Mouse (Mus musculus) megakaryocyte, embryonic 14.5 days (primary cell): Measurements from ENCODE around the gene Mogs. TPM values are rescaled to one million over a fixed set of nuclear protein-coding genes. Genes with fewer than 3 reads are reported as not detected.
A peak's percentile ranks its signal among the peaks of the same experiment; 100 is the strongest.

ENCODE experiments used
- H3K27me3 ChIP-seq: replicated peaks from 2 replicates; pipeline ENCODE3; 2012; ENCODE audit warnings: inconsistent platforms
- H3K36me3 ChIP-seq: replicated peaks from 2 replicates; pipeline ENCODE3; 2012; ENCODE audit warnings: low read length, inconsistent platforms, mixed read lengths
- H3K4me1 ChIP-seq: 2 replicates; pipeline ENCODE4 v1.6.1; 2012; ENCODE audit warnings: inconsistent platforms
- H3K4me3 ChIP-seq: replicated peaks from 2 replicates; pipeline ENCODE3; 2012; ENCODE audit warnings: moderate library complexity, mild to moderate bottlenecking, inconsistent platforms
- H3K9me3 ChIP-seq: 2 replicates; pipeline ENCODE4 v1.6.1; 2012; ENCODE audit warnings: inconsistent platforms
- FLI1 ChIP-seq: IDR thresholded peaks from 2 replicates; pipeline ENCODE4 v1.6.1; 2012; ENCODE audit warnings: low read length, inconsistent platforms, mixed read lengths
- GATA1 ChIP-seq: IDR thresholded peaks from 3 replicates; pipeline ENCODE4 v1.6.1; 2012; ENCODE audit warnings: mixed read lengths, low read length, inconsistent platforms, borderline replicate concordance
- polyA plus RNA-seq: library from polyadenylated mRNA; stranded (reverse); fragments of >175 nt; gene quantifications from 2 replicates; pipeline ENCODE4 v1.2.3, GENCODE M21; 2012; ENCODE audit warnings: low replicate concordance; ENCODE audit not compliant: insufficient read depth

Gene Mogs
- polyA plus RNA-seq, result 76.1 and 165 TPM in 2 replicates

DNA sequence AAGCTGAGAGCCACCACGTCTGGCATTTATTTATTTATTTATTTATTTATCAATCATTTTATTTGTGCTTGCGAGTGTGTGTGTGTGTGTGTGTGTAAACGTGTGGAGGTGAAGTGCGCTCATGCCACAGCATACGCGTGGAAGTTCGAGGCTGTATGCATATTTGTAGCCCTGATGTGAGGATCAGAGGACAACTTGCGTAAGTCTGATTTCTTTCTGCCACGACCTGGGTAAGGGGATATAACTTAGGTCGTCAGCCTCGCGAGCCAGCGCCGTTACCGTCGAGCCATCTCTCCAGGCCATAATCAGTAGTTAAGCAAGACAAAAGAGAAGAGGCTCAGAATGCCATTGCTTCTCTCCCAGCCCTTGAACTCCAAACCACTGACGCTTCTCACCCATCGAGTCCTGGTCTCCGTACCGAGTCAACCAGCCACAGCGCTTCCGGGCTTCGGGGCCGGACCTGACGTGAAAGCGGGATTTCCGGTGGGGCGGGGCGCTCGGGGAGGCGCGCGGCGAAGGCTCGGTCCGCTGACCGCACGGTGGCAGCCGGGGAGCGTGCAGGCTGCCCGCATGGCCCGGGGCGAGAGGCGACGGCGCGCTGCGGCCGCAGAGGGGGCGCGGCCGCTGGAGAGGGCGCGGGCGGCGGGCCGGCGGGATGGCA, at the start of gene Mogs:
TSS of gene Mogs (plus strand) at position 486 of the 661 bp plus-strand sequence.
- TF ChIP-seq FLI1 (peak; percentile 72; the same call in 1 of the 2 replicates), GATA1 (no peak)
- Histone ChIP-seq H3K4me1 (peaks cover 86% of the 10 kb centered on the region), H3K36me3 (peaks cover 59% of the 10 kb centered on the region), H3K27me3 (no peaks in the 10 kb centered on the region), H3K9me3 (no peaks in the 10 kb centered on the region), H3K4me3 (peak within 1 kb of the TSS; percentile 97)

DNA sequence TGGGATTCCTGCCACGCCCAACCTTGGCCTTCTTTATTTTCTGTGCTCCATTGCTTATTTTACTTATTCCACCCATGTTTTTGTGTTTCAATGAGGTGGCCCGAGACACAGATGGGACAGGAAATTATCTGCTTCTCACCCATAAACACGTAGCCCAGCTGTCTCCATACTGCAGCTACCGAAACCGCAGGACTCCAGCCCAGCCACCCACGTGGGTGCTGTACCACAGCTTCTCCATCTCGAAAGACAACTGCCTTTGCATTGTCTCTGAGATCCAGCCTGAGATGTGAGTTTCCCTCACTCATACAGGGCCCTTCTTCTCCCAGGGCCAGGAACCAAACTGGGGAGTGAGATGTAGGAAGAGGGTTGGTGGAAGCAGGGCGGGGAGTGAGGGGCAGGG, 49.3 kb upstream of the Mogs start:
- H3K4me1 ChIP-seq, result peaks cover 58% of the 10 kb centered on the region
- TF ChIP-seq GATA1, result no peak
- TF ChIP-seq FLI1, result no peak
- peaks cover 39% of the 10 kb centered on the region for H3K36me3 ChIP-seq
- H3K9me3 ChIP-seq, result no peaks in the 10 kb centered on the region
- peaks cover 92% of the 10 kb centered on the region for H3K27me3 ChIP-seq
- H3K4me3 ChIP-seq, result no peak overlapping the region

DNA sequence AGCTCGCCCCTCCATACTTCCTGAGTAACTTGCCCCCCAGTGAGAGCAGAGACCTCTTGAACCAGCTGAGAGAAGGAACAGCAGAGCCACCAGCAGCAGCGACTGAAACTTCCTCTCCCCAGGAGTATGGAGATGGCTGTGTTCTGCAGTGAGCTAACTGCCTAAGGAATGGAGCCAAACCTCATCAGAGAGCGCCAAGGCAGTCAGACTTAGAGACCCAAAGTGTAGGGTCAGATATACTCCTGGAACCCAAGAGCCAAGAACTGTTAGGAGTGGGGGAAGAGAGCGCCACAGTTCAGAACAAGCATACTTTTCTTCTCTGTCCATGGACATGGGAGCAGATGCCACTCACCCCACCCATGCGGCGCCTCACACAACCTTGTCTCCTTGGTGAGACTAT, 48.9 kb upstream of the Mogs start:
- TF ChIP-seq FLI1 (no peak), GATA1 (no peak)
- Histone ChIP-seq H3K36me3 (peaks cover 35% of the 10 kb centered on the region), H3K9me3 (no peaks in the 10 kb centered on the region), H3K4me1 (peaks cover 63% of the 10 kb centered on the region), H3K4me3 (no peak overlapping the region), H3K27me3 (peaks cover 93% of the 10 kb centered on the region)

DNA sequence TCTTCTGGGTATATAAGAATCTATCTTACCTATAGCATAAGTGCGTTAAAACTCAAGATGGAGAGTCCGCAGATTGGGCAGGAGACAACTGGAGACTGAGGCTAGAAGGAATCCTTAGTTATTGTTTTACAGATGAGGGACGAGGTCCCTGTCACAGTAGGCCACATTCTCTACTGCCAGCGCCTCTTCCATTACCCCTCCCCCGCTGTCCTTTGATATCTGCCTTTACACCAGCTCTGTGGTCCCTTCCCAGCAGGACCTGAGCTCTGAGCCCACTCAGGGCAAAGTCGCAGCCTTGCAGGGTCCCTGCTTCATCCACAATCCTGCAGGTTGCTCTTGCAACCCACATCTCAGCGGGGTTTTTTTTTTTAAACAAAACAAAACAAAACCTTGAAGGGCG, 47.1 kb upstream of the Mogs start:
- H3K36me3 ChIP-seq, result peaks cover 28% of the 10 kb centered on the region
- peak overlapping the region; percentile 19 for H3K4me3 ChIP-seq
- no peak for TF ChIP-seq GATA1
- TF ChIP-seq FLI1, result no peak
- H3K9me3 ChIP-seq, result no peaks in the 10 kb centered on the region
- peaks cover 95% of the 10 kb centered on the region for H3K27me3 ChIP-seq
- peaks cover 62% of the 10 kb centered on the region for H3K4me1 ChIP-seq

DNA sequence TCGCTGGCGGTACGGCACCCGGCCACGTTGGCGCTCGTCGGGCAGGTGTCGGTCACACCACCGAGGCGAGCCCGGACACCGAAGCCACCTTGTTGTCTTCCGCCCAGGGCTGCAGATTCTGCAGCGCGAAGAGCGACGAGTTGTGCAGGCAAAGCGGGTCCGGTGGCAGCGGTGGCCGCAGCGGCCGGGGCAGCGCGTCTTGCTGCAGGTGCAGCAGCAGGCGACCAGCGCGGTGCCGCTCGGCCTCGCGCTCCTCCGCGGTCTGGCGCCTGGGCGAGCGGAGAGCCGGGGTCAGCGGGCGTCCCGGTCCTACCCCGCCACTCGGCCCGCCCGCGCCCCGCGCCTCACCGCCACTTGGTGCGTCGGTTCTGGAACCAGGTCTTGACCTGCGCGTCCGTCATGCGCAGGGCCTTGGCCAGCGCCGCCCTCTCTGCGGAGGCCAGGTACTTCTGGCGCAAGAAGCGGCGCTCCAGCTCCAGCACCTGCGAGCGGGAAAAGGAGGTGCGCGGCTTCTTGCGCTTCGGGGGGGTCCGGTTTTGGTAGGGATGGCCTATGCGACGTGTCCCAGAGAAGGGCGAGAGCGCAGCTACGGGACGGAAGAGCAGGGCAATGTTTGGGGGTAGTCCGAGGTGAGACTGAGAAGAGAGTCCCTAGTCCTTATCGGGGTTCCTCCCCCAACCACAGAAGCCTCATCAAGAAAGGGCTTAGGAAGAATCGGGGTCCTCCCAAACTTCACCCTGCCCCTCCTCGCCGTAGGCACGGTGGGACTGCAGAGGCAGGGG, 46.4 kb upstream of the Mogs start:
- peaks cover 57% of the 10 kb centered on the region for H3K4me1 ChIP-seq
- H3K36me3 ChIP-seq, result peaks cover 22% of the 10 kb centered on the region
- H3K27me3 ChIP-seq, result peaks cover 95% of the 10 kb centered on the region
- H3K9me3 ChIP-seq, result no peaks in the 10 kb centered on the region
- H3K4me3 ChIP-seq, result peak overlapping the region; percentile 88
- TF ChIP-seq FLI1 (no peak), GATA1 (no peak)

DNA sequence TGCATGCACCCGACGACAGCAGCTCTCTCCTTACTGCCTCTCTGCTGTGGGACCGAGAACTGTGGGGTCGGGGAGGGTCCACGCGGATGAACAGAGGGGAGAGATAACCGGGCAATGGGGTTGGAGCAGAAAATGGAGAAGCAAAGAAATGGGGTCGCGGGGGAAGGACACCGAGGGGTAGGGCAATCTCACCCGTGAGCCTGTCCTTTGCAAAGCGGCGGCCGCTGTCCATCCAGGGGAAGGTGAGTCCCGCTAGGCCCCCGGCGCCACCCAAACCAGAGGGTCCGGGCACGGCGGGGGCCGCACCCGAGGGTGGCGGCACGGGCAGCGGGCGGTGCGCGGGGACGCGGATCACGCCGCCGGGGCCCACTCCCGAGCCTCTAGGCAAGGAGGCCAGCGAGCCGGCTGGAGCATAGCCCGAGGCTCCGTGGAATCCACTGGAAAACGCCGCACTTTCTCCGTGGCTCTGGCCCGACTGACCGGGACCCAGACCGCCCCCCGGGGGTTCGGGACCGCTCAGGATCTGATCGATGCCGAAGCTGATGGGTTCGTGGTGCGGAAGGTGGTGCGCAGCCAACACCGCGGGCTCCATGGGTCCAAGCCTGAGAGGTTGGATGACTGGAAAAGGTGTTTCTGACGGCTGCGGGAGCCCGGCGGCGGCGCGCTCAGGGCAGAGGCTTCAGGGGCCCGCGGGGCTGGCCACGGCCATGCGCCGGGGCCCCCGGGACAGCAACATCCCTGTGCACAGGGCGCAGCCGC, 45.6 kb upstream of the Mogs start:
- H3K4me1 ChIP-seq, result peaks cover 53% of the 10 kb centered on the region
- H3K9me3 ChIP-seq, result no peaks in the 10 kb centered on the region
- TF ChIP-seq FLI1 (no peak), GATA1 (no peak)
- peaks cover 15% of the 10 kb centered on the region for H3K36me3 ChIP-seq
- peaks cover 95% of the 10 kb centered on the region for H3K27me3 ChIP-seq
- H3K4me3 ChIP-seq, result peak overlapping the region; percentile 88

DNA sequence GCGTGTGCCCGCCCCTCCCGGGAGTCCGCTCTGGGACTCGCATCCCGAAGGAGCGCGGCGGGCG, 45.2 kb upstream of the Mogs start, which contains the start of gene Tlx2:
TSS of gene Tlx2 (minus strand) at position 47 of the 64 bp plus-strand sequence.
- Histone ChIP-seq H3K36me3 (peaks cover 13% of the 10 kb centered on the region), H3K4me1 (peaks cover 52% of the 10 kb centered on the region), H3K9me3 (no peaks in the 10 kb centered on the region), H3K4me3 (peak within 1 kb of the TSS; percentile 88), H3K27me3 (peaks cover 92% of the 10 kb centered on the region)
- TF ChIP-seq FLI1, result no peak
- TF ChIP-seq GATA1, result no peak

DNA sequence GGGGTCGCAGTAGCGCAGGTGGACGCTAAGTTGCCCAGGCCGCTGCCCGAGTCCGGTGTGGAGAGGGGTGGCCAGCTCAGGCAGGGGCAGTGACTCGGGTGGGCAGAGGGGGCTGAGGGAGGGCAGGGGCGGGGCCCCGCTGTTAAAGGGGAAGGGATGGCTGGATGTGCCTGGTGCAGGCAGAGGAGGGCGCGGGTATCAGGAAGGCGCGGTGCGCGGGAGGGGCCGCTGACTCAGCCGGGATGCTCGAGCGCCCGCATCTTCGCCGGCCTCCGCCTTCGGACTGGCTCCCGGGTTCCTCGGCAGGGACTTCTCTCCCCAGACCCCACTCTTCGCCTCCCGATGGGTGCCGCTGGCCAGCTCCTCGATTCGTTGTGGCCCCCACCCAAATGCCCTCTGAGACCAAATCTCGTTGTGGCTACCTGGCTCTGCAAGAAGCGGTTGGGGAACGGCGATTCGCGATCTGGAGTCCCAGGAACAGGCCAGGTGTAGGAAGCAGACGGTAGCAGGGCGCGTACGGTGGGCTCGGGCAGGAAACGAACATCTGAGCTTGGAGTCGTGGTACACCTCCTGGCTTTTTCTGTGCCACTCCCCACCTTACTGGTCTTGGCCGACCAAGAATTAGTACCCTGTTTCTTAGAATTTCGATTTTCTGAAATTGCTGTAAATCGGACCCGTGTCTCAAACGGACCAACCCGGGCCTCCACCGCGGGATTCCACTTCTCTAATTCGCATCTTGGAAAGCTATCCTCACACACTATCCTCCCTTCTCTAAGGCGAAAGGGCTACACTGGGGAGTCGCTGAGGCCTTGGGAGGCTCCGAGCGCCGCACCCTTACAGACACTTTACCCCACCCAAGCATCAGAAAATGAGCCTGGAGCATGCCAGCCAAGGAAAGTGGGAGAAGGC, 44.7 kb upstream of the Mogs start:
- peak overlapping the region; percentile 88 for H3K4me3 ChIP-seq
- no peaks in the 10 kb centered on the region for H3K9me3 ChIP-seq
- H3K27me3 ChIP-seq, result peaks cover 89% of the 10 kb centered on the region
- TF ChIP-seq FLI1, result no peak
- no peak for TF ChIP-seq GATA1
- H3K4me1 ChIP-seq, result peaks cover 52% of the 10 kb centered on the region
- peaks cover 13% of the 10 kb centered on the region for H3K36me3 ChIP-seq

DNA sequence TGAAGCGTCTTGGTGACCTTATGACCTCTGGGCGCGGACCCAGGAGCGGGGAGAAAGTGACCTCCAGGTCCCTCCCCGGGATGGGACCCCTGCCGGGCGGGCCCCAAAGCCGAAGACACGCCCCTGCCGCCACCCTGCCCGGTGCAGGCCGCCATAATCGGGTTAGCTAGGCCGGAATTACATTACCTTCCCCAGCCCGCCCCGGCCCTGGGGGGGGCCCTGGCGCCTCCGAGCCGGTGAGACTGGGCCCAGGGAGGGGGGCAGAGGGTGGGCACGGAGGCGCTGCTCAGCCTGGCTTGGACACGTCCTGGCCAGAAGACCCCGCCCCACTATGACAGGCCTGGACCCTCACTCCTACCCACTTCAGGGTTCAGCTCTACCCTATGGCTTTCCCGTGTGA, 44.1 kb upstream of the Mogs start:
- peaks cover 47% of the 10 kb centered on the region for H3K4me1 ChIP-seq
- peaks cover 9% of the 10 kb centered on the region for H3K36me3 ChIP-seq
- H3K4me3 ChIP-seq, result peak overlapping the region; percentile 19
- TF ChIP-seq GATA1 (no peak), FLI1 (no peak)
- H3K9me3 ChIP-seq, result no peaks in the 10 kb centered on the region
- peaks cover 87% of the 10 kb centered on the region for H3K27me3 ChIP-seq

DNA sequence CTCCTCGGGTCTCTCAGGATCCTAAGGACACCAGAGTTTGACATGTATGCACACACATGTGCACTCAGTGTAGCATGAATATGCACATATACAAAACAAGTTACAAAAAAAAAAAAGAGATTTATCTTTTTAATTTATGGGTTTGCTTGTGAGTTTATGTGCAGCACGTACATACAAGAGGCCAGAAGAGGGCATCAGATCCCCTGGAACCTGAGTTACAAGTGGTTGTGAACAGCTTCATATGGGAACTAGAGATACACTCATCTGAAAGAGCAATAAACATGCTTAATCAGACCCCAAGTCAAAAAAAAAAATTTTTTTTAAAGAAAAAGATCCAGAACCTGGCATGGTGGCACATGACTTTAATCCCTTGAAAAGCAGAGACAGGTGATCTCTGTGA, 40.3 kb upstream of the Mogs start:
- Histone ChIP-seq H3K4me3 (no peak overlapping the region), H3K4me1 (peaks cover 45% of the 10 kb centered on the region), H3K27me3 (peaks cover 57% of the 10 kb centered on the region), H3K9me3 (no peaks in the 10 kb centered on the region), H3K36me3 (peaks cover 5% of the 10 kb centered on the region)
- no peak for TF ChIP-seq GATA1
- TF ChIP-seq FLI1, result no peak
